Mouse (Mus musculus) CH12.LX (cell line): ENCODE data around the gene Tnrc6b. TPM values are rescaled to one million over a fixed set of nuclear protein-coding genes. Genes with fewer than 3 reads are reported as not detected.

Experiments used
- DNase-seq: peaks from one replicate; pipeline ENCODE4 v3.0.0-alpha.2; 2013; ENCODE audit errors: extremely low read depth
- H3K27ac ChIP-seq: 2 replicates; pipeline ENCODE4 v1.5.1; 2012; ENCODE audit warnings: low read depth, mild to moderate bottlenecking, control low read depth, moderate library complexity; ENCODE audit not compliant: insufficient read depth
- H3K27me3 ChIP-seq: replicated peaks from 2 replicates; pipeline ENCODE3; 2012; ENCODE audit warnings: inconsistent platforms
- H3K36me3 ChIP-seq, 2 experiments: replicated peaks in 1 of 2; 2 replicates each; pipeline versions ENCODE3 to v1.6.1; 2012; ENCODE audit warnings: inconsistent platforms in 1 of 2, low read length in 1 of 2, mild to moderate bottlenecking in 1 of 2, mixed read lengths in 1 of 2, moderate library complexity in 1 of 2; ENCODE audit not compliant: control insufficient read depth in 1 of 2, insufficient read depth in 1 of 2
- H3K4me1 ChIP-seq, 2 experiments: 2 replicates each; pipeline ENCODE4 v1.6.1; 2012; ENCODE audit warnings: inconsistent platforms in 1 of 2, moderate library complexity in 1 of 2; ENCODE audit not compliant: insufficient read depth in 2 of 2, control insufficient read depth in 1 of 2
- H3K4me2 ChIP-seq: 2 replicates; pipeline ENCODE4 v1.6.1; 2012; ENCODE audit warnings: low read depth, mild to moderate bottlenecking, control low read depth; ENCODE audit not compliant: poor library complexity, insufficient read depth, severe bottlenecking
- H3K4me3 ChIP-seq, 3 experiments: fragments of 150-350 bp in 1 of 3; sonication (generic) in 1 of 3; replicated peaks in 1 of 3; 2 replicates each; pipeline versions ENCODE3 to v1.5.1; 2011 to 2012; ENCODE audit warnings: low read depth in 2 of 3, low read length in 2 of 3, mild to moderate bottlenecking in 2 of 3, moderate library complexity in 2 of 3, control low read depth in 1 of 3, improper control_type of control experiment in 1 of 3, inconsistent platforms in 1 of 3, mixed read lengths in 1 of 3; ENCODE audit not compliant: poor library complexity in 1 of 3
- H3K79me2 ChIP-seq: replicated peaks from 2 replicates; pipeline ENCODE4 v1.6.1; 2012; ENCODE audit warnings: mild to moderate bottlenecking, moderate library complexity; ENCODE audit not compliant: control insufficient read depth, poor library complexity, insufficient read depth, severe bottlenecking; ENCODE audit errors: extremely low read depth
- H3K9ac ChIP-seq: 2 replicates; pipeline ENCODE4 v1.6.1; 2012; ENCODE audit warnings: low read depth, mild to moderate bottlenecking, control low read depth, moderate library complexity; ENCODE audit not compliant: insufficient read depth
- H3K9me3 ChIP-seq: replicated peaks from 2 replicates; pipeline ENCODE3; 2012; ENCODE audit warnings: low read length, inconsistent platforms, mixed read lengths
- CTCF ChIP-seq, 2 experiments: IDR thresholded peaks in 1 of 2; conservative IDR thresholded peaks in 1 of 2; 2 replicates each; pipeline ENCODE4 v1.5.1; 2011 to 2012; ENCODE audit warnings: low read depth in 2 of 2, low read length in 2 of 2, improper control_type of control experiment in 1 of 2, inconsistent platforms in 1 of 2, mild to moderate bottlenecking in 1 of 2, moderate library complexity in 1 of 2
- ETS1 ChIP-seq: conservative IDR thresholded peaks from 2 replicates; pipeline ENCODE4 v1.6.1; 2012; ENCODE audit warnings: low read depth, mild to moderate bottlenecking, inconsistent platforms, low read length, improper control_type of control experiment, moderate library complexity
- JUN ChIP-seq: IDR thresholded peaks from 2 replicates; pipeline ENCODE4 v1.6.1; 2011; ENCODE audit warnings: low read depth, mild to moderate bottlenecking, low read length, improper control_type of control experiment, moderate library complexity; ENCODE audit not compliant: insufficient read depth
- JUND ChIP-seq: conservative IDR thresholded peaks from 2 replicates; pipeline ENCODE4 v1.6.1; 2011; ENCODE audit warnings: low read depth, low read length, improper control_type of control experiment
- KAT2A ChIP-seq: IDR thresholded peaks from 2 replicates; pipeline ENCODE4 v1.6.1; 2012; ENCODE audit warnings: low read length, improper control_type of control experiment, inconsistent platforms; ENCODE audit not compliant: insufficient replicate concordance
- MAFK ChIP-seq: IDR thresholded peaks from 2 replicates; pipeline ENCODE4 v1.6.1; 2011; ENCODE audit warnings: low read length, improper control_type of control experiment; ENCODE audit not compliant: insufficient replicate concordance
- MAX ChIP-seq: IDR thresholded peaks from 2 replicates; pipeline ENCODE4 v1.6.1; 2011; ENCODE audit warnings: low read length, improper control_type of control experiment
- MAZ ChIP-seq: IDR thresholded peaks from 2 replicates; pipeline ENCODE4 v1.6.1; 2012; ENCODE audit warnings: low read depth, mild to moderate bottlenecking, inconsistent platforms, low read length, improper control_type of control experiment, moderate library complexity
- MEF2A ChIP-seq: IDR thresholded peaks from 2 replicates; pipeline ENCODE4 v1.6.1; 2014; ENCODE audit warnings: low read depth, mild to moderate bottlenecking, inconsistent platforms, low read length, improper control_type of control experiment, borderline replicate concordance
- MXI1 ChIP-seq: IDR thresholded peaks from 2 replicates; pipeline ENCODE4 v1.6.1; 2011; ENCODE audit warnings: mild to moderate bottlenecking, low read depth, low read length, improper control_type of control experiment
- NRF1 ChIP-seq: IDR thresholded peaks from 2 replicates; pipeline ENCODE4 v1.6.1; 2014; ENCODE audit warnings: low read depth, mild to moderate bottlenecking, inconsistent platforms, low read length, improper control_type of control experiment, moderate library complexity
- PAX5 ChIP-seq: IDR thresholded peaks from 2 replicates; pipeline ENCODE4 v1.6.1; 2012; ENCODE audit warnings: low read length, inconsistent platforms, mixed read lengths
- POLR2A ChIP-seq: IDR thresholded peaks from 2 replicates; pipeline ENCODE4 v1.6.1; 2011; ENCODE audit warnings: low read depth, mild to moderate bottlenecking, improper control_type of control experiment, low read length
- POLR2AphosphoS2 ChIP-seq: IDR thresholded peaks from 2 replicates; pipeline ENCODE4 v1.6.1; 2011; ENCODE audit warnings: low read depth, low read length, improper control_type of control experiment
- RAD21 ChIP-seq: IDR thresholded peaks from 2 replicates; pipeline ENCODE4 v1.6.1; 2011; ENCODE audit warnings: low read depth, mild to moderate bottlenecking, low read length, improper control_type of control experiment, moderate library complexity
- SIN3A ChIP-seq: IDR thresholded peaks from 2 replicates; pipeline ENCODE4 v1.6.1; 2012; ENCODE audit warnings: low read length, improper control_type of control experiment, inconsistent platforms
- SMC3 ChIP-seq: IDR thresholded peaks from 2 replicates; pipeline ENCODE4 v1.6.1; 2011; ENCODE audit warnings: low read depth, low read length, improper control_type of control experiment
- TBP ChIP-seq: conservative IDR thresholded peaks from 2 replicates; pipeline ENCODE4 v1.6.1; 2011; ENCODE audit warnings: low read depth, low read length, improper control_type of control experiment
- TCF12 ChIP-seq: IDR thresholded peaks from 2 replicates; pipeline ENCODE4 v1.6.1; 2014; ENCODE audit warnings: low read depth, mild to moderate bottlenecking, inconsistent platforms, low read length, improper control_type of control experiment
- USF1 ChIP-seq: IDR thresholded peaks from 2 replicates; pipeline ENCODE4 v1.6.1; 2014; ENCODE audit warnings: low read depth, mild to moderate bottlenecking, inconsistent platforms, low read length, improper control_type of control experiment
- ZC3H11A ChIP-seq: IDR thresholded peaks from 2 replicates; pipeline ENCODE4 v1.6.1; 2012; ENCODE audit warnings: low read depth, mild to moderate bottlenecking, inconsistent platforms, low read length, improper control_type of control experiment
- ZKSCAN1 ChIP-seq: IDR thresholded peaks from 2 replicates; pipeline ENCODE4 v1.6.1; 2012; ENCODE audit warnings: low read depth, inconsistent platforms, low read length, improper control_type of control experiment, borderline replicate concordance
- ZNF384 ChIP-seq: IDR thresholded peaks from 2 replicates; pipeline ENCODE4 v1.6.1; 2012; ENCODE audit warnings: low read depth, low read length, improper control_type of control experiment, inconsistent platforms
- dilution Hi-C: fragments of 300-500 bp; cut with MboI; formaldehyde crosslinking; loops from 2 replicates; pipeline ENCODE4 v1.14.3; 2020; ENCODE audit warnings: low sequenced_read_pairs; ENCODE audit not compliant: extremely low pct_unique_long_range_greater_than_20kb, extremely low pct_ligation_motif_present
- in situ Hi-C: fragments of 300-500 bp; cut with MboI; formaldehyde crosslinking; loops from 3 replicates; pipeline ENCODE4 v1.14.3; 2019; ENCODE audit warnings: low sequenced_read_pairs, low pct_ligation_motif_present, low pct_unique_long_range_greater_than_20kb, mixed read lengths
- polyA plus RNA-seq: library from polyadenylated mRNA; unstranded; fragments of >175 nt; gene quantifications from 2 replicates; pipeline ENCODE4 v1.2.1, GENCODE M21; 2012; ENCODE audit warnings: low read depth; ENCODE audit not compliant: insufficient read length
- total RNA-seq, 2 experiments: library from RNA; depleted of rRNA; stranded (reverse); fragments of 300-350 nt in 1 of 2; fragments of >200 nt in 1 of 2; gene quantifications; 2 replicates each; pipeline ENCODE4 v1.2.3; 2012 to 2014

Tnrc6b gene
- total and polyA plus RNA-seq, 3 experiments: 6.0 to 17.1 (median 16.1) TPM

GRCm38 (mm10) chr15:80706596-80706995 lies 4.5 kb upstream of the Tnrc6b start:
- H3K27me3 ChIP-seq: no peaks in the 10 kb centered on the region
- no peak overlapping the region for H3K27ac ChIP-seq
- in situ Hi-C loops: loop anchor here (10.0 to 25.0 kb wide), 2 partner anchors 238 to 481 kb away; partner anchors contain the start of genes Adsl and Mrtfa

GRCm38 (mm10) chr15:80707088-80707487 lies 4.0 kb upstream of the Tnrc6b start:
- no peak for DNase-seq
- H3K27ac ChIP-seq: no peak overlapping the region

More at GRCm38 (mm10) chr15:80706596-80706995, 4.5 kb upstream of the Tnrc6b start:
- no peaks in the 10 kb centered on the region for H3K9me3 ChIP-seq
- H3K9ac ChIP-seq: peak overlapping the region; percentile 66
- H3K4me2 ChIP-seq: peak overlapping the region; percentile 80
- H3K79me2 ChIP-seq: no peaks in the 10 kb centered on the region
- peak overlapping the region in 2 of 3 experiments; percentile 28 to 45 for H3K4me3 ChIP-seq
- dilution Hi-C loops: no loop called here
- TF ChIP-seq ZC3H11A (no peak), JUN (no peak), MAX (no peak), JUND (no peak), POLR2A (no peak), MAZ (no peak; the same call in 1 of the 2 replicates), TCF12 (no peak), USF1 (no peak), ETS1 (no peak), KAT2A (no peak), CTCF (conservative IDR thresholded peaks at IDR 0.05 in 1 of 2, IDR thresholded peaks at IDR 0.05 in 1 of 2; ENCODE audit: low read depth in 2 of 2, low read length in 2 of 2) (no peak), SIN3A (no peak), MXI1 (no peak), ZNF384 (no peak), SMC3 (no peak), MAFK (no peak), PAX5 (no peak)
- DNase-seq: no peak
- peaks cover 8 to 32% of the 10 kb centered on the region in 2 experiments for H3K4me1 ChIP-seq
- H3K36me3 ChIP-seq: no peaks in the 10 kb centered on the region

More at GRCm38 (mm10) chr15:80707088-80707487, 4.0 kb upstream of the Tnrc6b start:
- Histone ChIP-seq H3K9me3 (no peaks in the 10 kb centered on the region), H3K79me2 (peaks cover 3% of the 10 kb centered on the region), H3K27me3 (no peaks in the 10 kb centered on the region), H3K4me2 (no peak overlapping the region), H3K4me3 (no peak overlapping the region), H3K4me1 (peaks cover 8 to 29% of the 10 kb centered on the region in 2 experiments), H3K9ac (no peak overlapping the region), H3K36me3 (no peaks in the 10 kb centered on the region)
- in situ Hi-C loops (loop anchor here (10.0 to 25.0 kb wide), 2 partner anchors 238 to 480 kb away; partner anchors contain the start of genes Adsl and Mrtfa), dilution Hi-C loops (no loop called here)
- no peak for TF ChIP-seq ZC3H11A
- TF ChIP-seq MAX: no peak
- TF ChIP-seq ZKSCAN1: no peak
- no peak for TF ChIP-seq MEF2A
- no peak for TF ChIP-seq ZNF384
- TF ChIP-seq NRF1: no peak
- TF ChIP-seq RAD21: no peak
- TF ChIP-seq TBP: no peak
- no peak for TF ChIP-seq POLR2AphosphoS2
- TF ChIP-seq, all 38 proteins: peak for 0
